Mouse (Mus musculus): ENCODE results near the gene Adgrb3. TPM values are rescaled to one million over a fixed set of nuclear protein-coding genes. Genes with fewer than 3 reads are reported as not detected.
"Not testable (repeated sequence)": the region's sequence is repeated elsewhere in the genome, so short reads cannot be mapped to it uniquely, and the experiment has no call there.

The Adgrb3 gene
- polyA plus RNA-seq, 1 experiment from 2014 or later: 40.0 TPM

DNA sequence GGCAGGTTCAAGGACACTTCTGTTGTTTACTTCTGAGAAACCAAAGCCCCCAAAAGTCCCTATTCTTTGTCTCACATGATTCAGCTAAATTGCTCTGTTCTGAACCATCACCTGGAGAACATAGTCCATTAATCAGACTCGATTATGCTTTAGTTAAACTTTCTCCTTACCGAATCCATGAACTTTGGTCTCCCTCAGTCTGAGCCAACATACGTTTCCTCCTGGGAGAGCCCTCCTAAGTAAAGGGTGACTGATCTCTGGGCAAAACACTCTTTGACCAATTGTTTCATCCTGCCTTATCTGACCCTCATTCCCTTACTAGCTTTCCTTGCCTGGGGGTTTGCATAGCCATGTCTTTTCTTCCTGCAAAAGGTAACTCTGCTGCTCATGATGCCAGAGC, 806.4 kb downstream of the Adgrb3 start:
- no peak overlapping the region for H3K4me2 ChIP-seq (ENCODE audit: low read length)
- no peak overlapping the region for H3K9ac ChIP-seq (ENCODE audit: low read length)
- no peaks in the 10 kb centered on the region for H3K4me1 ChIP-seq (ENCODE audit: control insufficient read depth, insufficient read depth, low read length)
- no peak overlapping the region for H3K27ac ChIP-seq (ENCODE audit: low read depth, low read length)
- H3K27me3 ChIP-seq (replicated peaks; ENCODE audit: control insufficient read depth, insufficient read depth, low read length): no peaks in the 10 kb centered on the region
- no peaks in the 10 kb centered on the region for H3K9me3 ChIP-seq (replicated peaks; ENCODE audit: control insufficient read depth, low read length)
- 89% methylated on average over 3 of the region's 3 CpGs for WGBS
- H3K4me3 ChIP-seq (ENCODE audit: low read depth, low read length): no peak overlapping the region
- DNase-seq (ENCODE audit: low spot score) (no peak), ATAC-seq (no peak)
- no peaks in the 10 kb centered on the region for H3K36me3 ChIP-seq (ENCODE audit: control insufficient read depth, insufficient read depth, low read length)

DNA sequence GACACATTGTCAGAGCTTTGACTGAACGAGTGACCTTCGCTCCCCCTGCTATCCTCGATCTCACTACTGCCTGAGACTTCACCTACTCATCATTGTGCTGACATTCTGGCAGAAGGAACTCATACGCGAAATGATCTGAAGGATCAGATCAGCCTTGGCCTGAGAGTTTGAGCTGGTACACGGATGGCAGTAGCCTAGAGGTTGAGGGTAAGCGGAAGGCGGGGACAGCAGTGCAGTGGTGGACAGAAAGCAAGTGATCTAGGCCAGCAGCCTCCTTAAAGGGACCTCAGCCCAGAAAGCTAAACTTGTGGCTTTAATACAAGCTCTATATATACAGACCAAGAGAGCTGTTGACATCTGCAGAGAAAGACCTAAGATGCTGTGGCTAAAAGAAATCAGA, 811.7 kb downstream of the Adgrb3 start:
- not testable (repeated sequence) for H3K4me3 ChIP-seq (ENCODE audit: low read depth, low read length); H3K9me3 ChIP-seq (replicated peaks; ENCODE audit: control insufficient read depth, low read length); ATAC-seq; H3K27ac ChIP-seq (ENCODE audit: low read depth, low read length); H3K36me3 ChIP-seq (ENCODE audit: control insufficient read depth, insufficient read depth, low read length); DNase-seq (ENCODE audit: low spot score); H3K27me3 ChIP-seq (replicated peaks; ENCODE audit: control insufficient read depth, insufficient read depth, low read length); H3K4me1 ChIP-seq (ENCODE audit: control insufficient read depth, insufficient read depth, low read length); H3K4me2 ChIP-seq (ENCODE audit: low read length); H3K9ac ChIP-seq (ENCODE audit: low read length)
- 89% methylated on average over 5 of the region's 8 CpGs for WGBS

Measured in forebrain, embryonic 14.5 days (tissue).